Mouse (Mus musculus): ENCODE results near the gene Polr3gl.

DNA sequence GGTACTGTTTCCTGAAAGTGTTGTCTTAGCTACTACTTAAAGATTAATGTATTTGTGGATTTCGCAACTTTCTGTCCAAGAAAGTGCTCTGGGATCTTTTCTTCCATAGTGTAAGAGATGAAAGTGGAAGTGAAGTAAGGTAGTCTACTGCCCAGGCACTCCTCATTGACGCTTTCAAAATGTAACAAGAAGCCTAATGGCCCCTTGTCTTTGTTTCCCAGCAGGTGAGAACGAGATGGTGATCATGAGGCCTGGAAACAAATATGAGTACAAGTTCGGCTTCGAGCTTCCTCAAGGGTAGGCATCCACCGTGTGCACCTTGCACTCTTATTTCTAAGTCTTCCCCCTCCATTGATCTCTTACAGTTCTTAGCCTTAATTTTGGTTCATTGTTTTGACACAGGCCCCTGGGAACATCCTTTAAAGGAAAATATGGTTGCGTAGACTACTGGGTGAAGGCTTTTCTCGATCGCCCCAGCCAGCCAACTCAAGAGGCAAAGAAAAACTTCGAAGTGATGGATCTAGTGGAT is 35.2 kb downstream of the Polr3gl start:
- TF ChIP-seq GATA1 (IDR thresholded peaks at IDR 0.05; ENCODE audit: borderline replicate concordance, low read length) (no peak), FLI1 (IDR thresholded peaks at IDR 0.05; ENCODE audit: low read length) (no peak)

All from megakaryocyte, embryonic 14.5 days (primary cell).